Mouse (Mus musculus) erythroblast, embryonic 14.5 days (primary cell): ENCODE results near the gene Plekhh1.

Experiments
- GATA1 ChIP-seq: IDR thresholded peaks from 2 replicates; pipeline ENCODE4 v1.6.1; 2012; ENCODE audit warnings: low read length, inconsistent platforms, mixed read lengths
- TAL1 ChIP-seq: IDR thresholded peaks from 3 replicates; pipeline ENCODE4 v1.6.1; 2012; ENCODE audit warnings: low read length, inconsistent platforms, mixed read lengths

DNA sequence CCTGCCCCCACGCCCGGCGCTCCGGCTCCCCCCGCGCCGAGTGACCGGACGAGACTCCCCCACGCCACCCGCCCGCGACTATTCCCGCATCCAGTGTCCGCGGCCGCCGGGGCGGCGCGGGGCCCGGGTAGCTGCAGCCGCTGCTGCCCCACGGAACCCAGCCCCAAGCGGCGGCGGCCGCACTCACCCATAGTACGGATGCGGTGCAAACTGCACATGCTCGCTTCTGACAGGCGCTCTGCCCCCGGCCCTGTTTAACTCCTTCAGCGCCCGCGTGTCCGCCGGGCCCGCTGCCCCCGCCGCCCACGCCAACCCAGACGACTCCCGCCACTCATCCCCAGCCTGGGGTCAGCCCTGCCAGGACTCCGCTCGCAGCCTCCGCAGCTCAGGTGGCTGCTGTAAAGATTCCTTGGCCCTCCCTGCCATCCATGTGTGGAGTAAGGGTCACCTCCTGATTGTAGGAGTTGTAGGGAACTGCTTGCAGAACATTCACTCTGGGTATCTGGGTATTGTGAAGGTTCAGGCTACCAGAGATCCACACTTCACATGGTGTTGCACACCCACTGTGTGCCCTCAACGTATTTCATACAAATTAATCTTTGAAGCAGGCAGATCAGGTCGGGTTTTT lies 21.7 kb upstream of the Plekhh1 start, which contains the start of gene Tmem229b:
- TF ChIP-seq GATA1 = no peak
- TF ChIP-seq TAL1 = no peak
